Mouse (Mus musculus) midbrain, embryonic 14.5 days (tissue): ENCODE data around the gene Tnfaip8l3. TPM values are rescaled to one million over a fixed set of nuclear protein-coding genes. Genes with fewer than 3 reads are reported as not detected.

Experiments
- ATAC-seq: fragments of 200-750 bp; cut with Nextera tagmentation; 2 replicates; pipeline ENCODE4 v1.8.0; 2017; ENCODE audit warnings: moderate number of reproducible peaks, moderate library complexity; ENCODE audit not compliant: low FRiP score, low TSS enrichment
- DNase-seq: peaks from one replicate; pipeline ENCODE4 v3.0.0-alpha.2; 2015
- H3K27ac ChIP-seq: fragments of 300-500 bp; sonication (generic); replicated peaks from 2 replicates; pipeline ENCODE4 v1.5.1; 2014; ENCODE audit warnings: mild to moderate bottlenecking, low read depth, low read length, moderate library complexity
- H3K27me3 ChIP-seq: fragments of 300-500 bp; sonication (generic); 2 replicates; pipeline ENCODE4 v1.6.1; 2014; ENCODE audit warnings: low read length, control low read depth, mixed read lengths; ENCODE audit not compliant: control insufficient read depth, insufficient read depth
- H3K36me3 ChIP-seq: fragments of 300-500 bp; sonication (generic); 2 replicates; pipeline ENCODE4 v1.6.1; 2014; ENCODE audit warnings: low read length, control low read depth; ENCODE audit not compliant: control insufficient read depth, insufficient read depth
- H3K4me1 ChIP-seq: fragments of 300-500 bp; sonication (generic); 2 replicates; pipeline ENCODE4 v1.6.1; 2014; ENCODE audit warnings: mild to moderate bottlenecking, antibody characterized with exemption, low read length, control low read depth; ENCODE audit not compliant: control insufficient read depth, insufficient read depth
- H3K4me2 ChIP-seq: fragments of 300-500 bp; sonication (generic); 2 replicates; pipeline ENCODE4 v1.6.1; 2014; ENCODE audit warnings: mild to moderate bottlenecking, low read length, moderate library complexity
- H3K4me3 ChIP-seq: fragments of 300-500 bp; sonication (generic); replicated peaks from 2 replicates; pipeline ENCODE4 v1.5.1; 2014; ENCODE audit warnings: low read depth, low read length
- H3K9ac ChIP-seq: fragments of 300-500 bp; sonication (generic); replicated peaks from 2 replicates; pipeline ENCODE4 v1.6.1; 2014; ENCODE audit warnings: mild to moderate bottlenecking, low read length, moderate library complexity
- H3K9me3 ChIP-seq: fragments of 300-500 bp; sonication (generic); 2 replicates; pipeline ENCODE4 v1.6.1; 2016; ENCODE audit warnings: low read length, control low read depth, mixed read lengths; ENCODE audit not compliant: control insufficient read depth
- WGBS: fragments of 180-500 bp; shearing (Covaris S2); extraction: QIAGEN DNeasy Blood & Tissue Kit; methylation state at CpG from one replicate; pipeline ENCODE4 v1.1.7; 2014; 5-methylcytosine and 5-hydroxymethylcytosine counted together
- polyA plus RNA-seq: library from polyadenylated mRNA; unstranded; fragments of >200 nt; fragmentation: Nextera tagmentation; extraction: Ambion mirVana; gene quantifications from 2 replicates; pipeline ENCODE4 v1.2.1, GENCODE M21; 2014

Tnfaip8l3 gene
- polyA plus RNA-seq, 1 experiment from 2014 or later: 0.36 TPM

- DNase-seq (peak; percentile 79), ATAC-seq (peak; percentile 75)
- no peaks in the 10 kb centered on the region for H3K27me3 ChIP-seq
- H3K4me2 ChIP-seq: peak overlapping the region; percentile 77
- peak overlapping the region; percentile 80 for H3K9ac ChIP-seq
- no peaks in the 10 kb centered on the region for H3K36me3 ChIP-seq
- H3K4me1 ChIP-seq: no peaks in the 10 kb centered on the region
- under 1% methylated on average over 42 of the region's 42 CpGs for WGBS
- H3K9me3 ChIP-seq: no peaks in the 10 kb centered on the region
- H3K27ac ChIP-seq: peak overlapping the region; percentile 83
- H3K4me3 ChIP-seq: peak overlapping the region; percentile 57
Measured at GRCm38 (mm10) chr9:53974328-53975121, 93.7 kb downstream of the Tnfaip8l3 start.

- ATAC-seq (peak; percentile 25; the same call in 1 of the 2 replicates), DNase-seq (peak; percentile 51)
- Histone ChIP-seq H3K36me3 (no peaks in the 10 kb centered on the region), H3K27ac (peak overlapping the region; percentile 83), H3K4me3 (peak overlapping the region; percentile 57), H3K4me2 (peak overlapping the region; percentile 77), H3K4me1 (no peaks in the 10 kb centered on the region), H3K9me3 (no peaks in the 10 kb centered on the region), H3K27me3 (no peaks in the 10 kb centered on the region), H3K9ac (peak overlapping the region; percentile 80)
- 12% methylated on average over 13 of the region's 13 CpGs for WGBS
Measured at GRCm38 (mm10) chr9:53973929-53974327, 94.3 kb downstream of the Tnfaip8l3 start.

Other genes with a start within 250 kb of the Tnfaip8l3 start
- not detected in 2 replicates for gene Sln, start 218.2 kb downstream of the Tnfaip8l3 start, polyA plus RNA-seq
- gene Elmod1, start 93.1 kb downstream of the Tnfaip8l3 start, polyA plus RNA-seq: 19.3 and 23.3 TPM in 2 replicates
- gene Cyp19a1, start 199.7 kb upstream of the Tnfaip8l3 start, polyA plus RNA-seq: not detected in 2 replicates
- 0.21 and 0.30 TPM in 2 replicates for gene Gldn, start 218.1 kb upstream of the Tnfaip8l3 start, polyA plus RNA-seq